Mouse (Mus musculus) cerebellum, adult (tissue): Measurements from ENCODE around the gene Il17rd.

ENCODE experiments used
- ATAC-seq: cut with Nextera tagmentation; 2 replicates; pipeline ENCODE4 v1.9.2; 2017; ENCODE audit warnings: mild to moderate bottlenecking, moderate library complexity, mixed read lengths; ENCODE audit not compliant: insufficient number of reproducible peaks, low FRiP score, low TSS enrichment

The Il17rd gene

DNA sequence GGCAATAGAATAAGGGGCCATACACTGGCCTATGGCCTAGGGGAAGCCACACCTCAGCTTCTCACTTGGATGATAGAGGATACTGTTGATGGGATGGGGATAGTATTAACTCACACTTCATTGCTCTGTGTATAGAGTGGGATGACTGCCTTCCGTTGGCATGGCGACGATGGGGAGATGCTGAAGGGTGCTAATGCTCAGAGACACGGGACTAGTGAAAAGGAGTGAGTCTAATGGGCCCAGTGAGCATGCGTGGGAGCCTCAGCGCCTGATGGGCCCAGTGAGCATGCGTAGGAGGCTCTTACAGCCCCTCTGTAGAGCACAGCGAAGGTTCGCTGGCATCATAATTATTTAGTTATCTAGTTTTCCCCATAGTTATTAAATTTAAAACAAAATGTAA is 100.2 kb downstream of the Il17rd start:
- no peak for ATAC-seq

DNA sequence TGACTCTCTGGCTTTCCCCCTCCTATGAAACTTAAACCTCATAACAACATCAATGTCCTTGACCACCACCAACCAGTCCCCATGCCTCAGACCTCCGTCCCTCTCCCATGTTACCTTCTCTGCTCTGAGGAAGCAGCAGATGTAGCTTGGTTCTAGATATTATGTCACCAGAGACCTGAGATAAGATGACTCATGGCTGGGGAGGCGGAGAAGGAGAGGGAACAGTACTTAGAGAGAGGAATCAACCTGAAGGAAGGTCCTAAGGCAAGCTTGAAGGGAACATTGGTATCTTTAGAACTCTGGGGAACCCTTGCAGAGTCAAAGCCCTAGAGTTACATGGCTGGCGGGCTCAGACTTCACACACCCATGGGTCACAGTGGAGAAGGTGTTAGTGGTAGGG is 101.2 kb downstream of the Il17rd start:
- ATAC-seq: no peak

GRCm38 (mm10) chr14:27141486-27141885 is 102.7 kb downstream of the Il17rd start:
- ATAC-seq: no peak

- no peak for ATAC-seq
Measured at GRCm38 (mm10) chr14:27142680-27143079, 103.9 kb downstream of the Il17rd start.

- ATAC-seq: no peak
Measured at GRCm38 (mm10) chr14:27145171-27146045, 106.7 kb downstream of the Il17rd start.

DNA sequence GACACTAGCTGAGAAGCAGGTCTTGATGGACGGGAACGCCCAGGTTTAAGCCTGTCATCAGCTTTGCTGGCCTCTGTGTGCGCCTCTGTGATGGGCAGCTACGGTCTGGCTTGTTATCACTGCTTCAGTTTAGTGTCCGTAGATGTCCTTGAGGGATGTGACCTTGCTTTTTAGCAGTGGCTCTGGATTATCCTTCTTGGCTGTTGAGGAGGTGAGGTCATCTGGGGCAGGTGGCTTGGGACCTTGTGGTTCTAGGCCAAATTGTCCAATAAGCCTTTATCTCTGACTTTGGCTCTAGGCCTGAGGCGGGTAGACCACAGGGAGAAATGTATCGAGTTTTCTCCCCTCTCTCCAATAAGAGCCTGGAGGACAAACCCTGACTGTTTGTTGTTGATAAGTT is 109.0 kb downstream of the Il17rd start:
- ATAC-seq: no peak

GRCm38 (mm10) chr14:27149401-27149800 is 110.7 kb downstream of the Il17rd start:
- ATAC-seq: no peak

DNA sequence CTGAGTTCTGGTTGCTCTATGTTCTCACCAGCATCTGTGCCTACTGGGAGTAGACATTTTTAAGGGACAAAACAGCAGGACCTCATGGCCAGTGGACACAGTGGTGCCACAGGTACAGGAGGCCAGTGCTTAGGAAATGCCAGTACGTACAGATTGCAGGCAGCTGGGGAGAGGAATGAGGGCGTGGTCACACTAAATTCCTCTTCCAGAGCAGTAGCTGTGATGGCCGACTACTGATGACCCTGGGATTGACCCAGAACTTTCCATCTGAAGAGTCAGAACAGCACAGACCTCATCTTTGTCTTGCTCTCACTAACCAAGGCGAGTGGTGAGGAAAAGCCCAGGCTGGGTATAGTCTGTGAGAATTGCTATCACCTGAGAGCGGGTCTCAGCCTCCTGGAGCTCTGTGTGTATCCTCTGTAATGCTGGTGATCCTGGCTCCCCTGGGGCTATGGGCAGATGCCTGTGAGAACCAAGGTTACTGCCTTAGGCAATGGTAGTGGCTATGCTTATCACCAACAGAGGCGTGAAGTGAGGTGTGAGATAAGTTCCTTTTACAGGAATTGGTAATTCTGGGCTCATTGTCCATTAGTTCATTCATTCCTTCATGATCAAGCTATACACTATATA is 111.4 kb downstream of the Il17rd start:
- no peak for ATAC-seq

DNA sequence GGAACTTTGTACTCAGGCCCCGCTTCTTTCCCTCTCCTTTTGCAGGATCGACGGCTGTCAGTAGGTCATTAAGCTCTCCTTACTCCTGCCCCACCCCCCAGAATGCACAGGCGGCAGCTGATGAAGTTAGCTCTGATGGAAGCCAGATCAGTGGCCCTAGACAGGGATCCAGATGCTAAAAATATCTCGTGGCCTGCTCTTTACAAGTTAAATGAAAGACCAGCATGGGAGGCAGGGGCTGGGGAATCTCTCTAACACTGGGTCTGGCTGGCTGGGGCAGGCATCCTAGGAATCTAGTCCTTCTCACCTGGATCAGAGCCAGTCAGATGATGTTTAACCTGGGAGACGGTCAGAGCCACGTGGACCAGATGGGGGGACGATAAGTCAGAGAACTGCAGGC is 112.7 kb downstream of the Il17rd start:
- no peak for ATAC-seq

DNA sequence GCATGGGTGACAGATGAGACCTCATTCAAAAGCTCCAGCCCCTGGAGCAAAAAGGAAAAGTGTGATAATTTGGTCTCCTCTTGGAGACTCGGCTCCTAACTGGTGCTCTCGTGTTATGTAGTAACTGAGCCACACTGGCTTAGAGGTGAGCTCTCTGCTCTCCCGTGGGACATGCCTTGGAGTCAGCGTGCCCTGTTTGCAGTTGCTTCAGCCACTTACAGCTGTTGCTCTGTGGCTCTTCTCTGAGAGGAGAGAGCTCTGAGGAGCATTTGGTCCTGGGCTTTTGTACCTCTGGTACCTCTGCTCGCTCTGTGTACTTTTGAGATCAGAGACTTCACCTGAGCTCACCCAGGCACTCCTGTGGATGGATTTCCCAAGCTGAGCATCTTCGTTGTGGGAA is 116.3 kb downstream of the Il17rd start:
- no peak for ATAC-seq

- ATAC-seq: no peak
Measured at GRCm38 (mm10) chr14:27156032-27156431, 117.3 kb downstream of the Il17rd start.
